Mouse (Mus musculus): ENCODE data around the gene Qars. TPM values are rescaled to one million over a fixed set of nuclear protein-coding genes. Genes with fewer than 3 reads are reported as not detected.

The Qars gene
- polyA plus RNA-seq, 1 experiment from 2014 or later, result 119 TPM

DNA sequence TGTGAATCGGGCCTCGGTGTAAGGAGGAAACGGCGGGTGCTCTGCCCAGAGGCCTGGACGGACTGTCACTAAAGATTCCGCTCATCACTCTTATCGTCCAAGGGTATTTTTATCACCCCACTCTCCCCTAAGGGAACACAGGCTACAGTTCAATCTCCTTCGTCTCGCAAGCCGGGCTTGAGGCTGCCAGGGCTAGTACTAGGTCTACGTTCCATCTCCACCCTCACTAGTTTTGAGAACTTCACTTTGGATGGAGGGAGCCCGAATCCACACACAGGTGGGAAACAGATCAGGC lies 16.3 kb upstream of the Qars start:
- H3K4me1 ChIP-seq (replicated peaks; ENCODE audit: control insufficient read depth, insufficient read depth, low read length), result peaks cover 9% of the 10 kb centered on the region
- no peaks in the 10 kb centered on the region for H3K27me3 ChIP-seq (replicated peaks; ENCODE audit: control insufficient read depth, insufficient read depth, low read length)
- WGBS, result 8% methylated on average over 12 of the region's 12 CpGs
- H3K9ac ChIP-seq (ENCODE audit: low read length), result peak overlapping the region; percentile 98
- H3K4me3 ChIP-seq (ENCODE audit: low read depth, low read length), result peak overlapping the region; percentile 91
- H3K9me3 ChIP-seq (ENCODE audit: control insufficient read depth, low read length), result no peaks in the 10 kb centered on the region
- ATAC-seq (replicated peaks; ENCODE audit: low FRiP score, low TSS enrichment, low read depth) (0 out of 2 replicates have a peak, but pooled peaks have one; percentile 10), DNase-seq (ENCODE audit: low spot score) (no peak)
- H3K4me2 ChIP-seq (ENCODE audit: low read length), result peak overlapping the region; percentile 93
- peaks cover 78% of the 10 kb centered on the region for H3K36me3 ChIP-seq (ENCODE audit: control insufficient read depth, insufficient read depth, low read length)
- peak overlapping the region; percentile 97 for H3K27ac ChIP-seq (ENCODE audit: low read depth)

- H3K4me2 ChIP-seq (ENCODE audit: low read length), result peak overlapping the region; percentile 93
- H3K9ac ChIP-seq (ENCODE audit: low read length), result peak overlapping the region; percentile 7; the same call in 1 of the 2 replicates
- no peak for DNase-seq (ENCODE audit: low spot score)
- peaks cover 9% of the 10 kb centered on the region for H3K4me1 ChIP-seq (replicated peaks; ENCODE audit: control insufficient read depth, insufficient read depth, low read length)
- no peak for ATAC-seq (replicated peaks; ENCODE audit: low FRiP score, low TSS enrichment, low read depth)
- peaks cover 78% of the 10 kb centered on the region for H3K36me3 ChIP-seq (ENCODE audit: control insufficient read depth, insufficient read depth, low read length)
- no peaks in the 10 kb centered on the region for H3K27me3 ChIP-seq (replicated peaks; ENCODE audit: control insufficient read depth, insufficient read depth, low read length)
- no peaks in the 10 kb centered on the region for H3K9me3 ChIP-seq (ENCODE audit: control insufficient read depth, low read length)
- peak overlapping the region; percentile 91; the same call in 1 of the 2 replicates for H3K4me3 ChIP-seq (ENCODE audit: low read depth, low read length)
- WGBS, result 84% methylated on average over 16 of the region's 16 CpGs
- no peak overlapping the region for H3K27ac ChIP-seq (ENCODE audit: low read depth)
These were observed 15.3 kb upstream of the Qars start for GRCm38 (mm10) chr9:108492043-108492750.

- Histone ChIP-seq H3K9ac (ENCODE audit: low read length) (no peak overlapping the region), H3K27ac (ENCODE audit: low read depth) (no peak overlapping the region), H3K9me3 (ENCODE audit: control insufficient read depth, low read length) (no peaks in the 10 kb centered on the region), H3K4me2 (ENCODE audit: low read length) (no peak overlapping the region), H3K4me1 (replicated peaks; ENCODE audit: control insufficient read depth, insufficient read depth, low read length) (peaks cover 9% of the 10 kb centered on the region), H3K27me3 (replicated peaks; ENCODE audit: control insufficient read depth, insufficient read depth, low read length) (no peaks in the 10 kb centered on the region), H3K4me3 (ENCODE audit: low read depth, low read length) (no peak overlapping the region), H3K36me3 (ENCODE audit: control insufficient read depth, insufficient read depth, low read length) (peaks cover 78% of the 10 kb centered on the region)
- ATAC-seq (replicated peaks; ENCODE audit: low FRiP score, low TSS enrichment, low read depth), result no peak
- DNase-seq (ENCODE audit: low spot score), result no peak
- 98% methylated on average over 8 of the region's 8 CpGs for WGBS
These were observed 14.3 kb upstream of the Qars start for GRCm38 (mm10) chr9:108493246-108493645.

GRCm38 (mm10) chr9:108494146-108494825 lies 13.2 kb upstream of the Qars start:
- H3K4me3 ChIP-seq (ENCODE audit: low read depth, low read length), result no peak overlapping the region
- WGBS, result 89% methylated on average over 19 of the region's 19 CpGs
- peaks cover 9% of the 10 kb centered on the region for H3K4me1 ChIP-seq (replicated peaks; ENCODE audit: control insufficient read depth, insufficient read depth, low read length)
- H3K9ac ChIP-seq (ENCODE audit: low read length), result no peak overlapping the region
- DNase-seq (ENCODE audit: low spot score) (no peak), ATAC-seq (replicated peaks; ENCODE audit: low FRiP score, low TSS enrichment, low read depth) (no peak)
- H3K36me3 ChIP-seq (ENCODE audit: control insufficient read depth, insufficient read depth, low read length), result peaks cover 78% of the 10 kb centered on the region
- no peak overlapping the region for H3K4me2 ChIP-seq (ENCODE audit: low read length)
- no peaks in the 10 kb centered on the region for H3K9me3 ChIP-seq (ENCODE audit: control insufficient read depth, low read length)
- H3K27me3 ChIP-seq (replicated peaks; ENCODE audit: control insufficient read depth, insufficient read depth, low read length), result no peaks in the 10 kb centered on the region
- H3K27ac ChIP-seq (ENCODE audit: low read depth), result no peak overlapping the region

- Histone ChIP-seq H3K27ac (ENCODE audit: low read depth) (no peak overlapping the region), H3K27me3 (replicated peaks; ENCODE audit: control insufficient read depth, insufficient read depth, low read length) (no peaks in the 10 kb centered on the region), H3K4me1 (replicated peaks; ENCODE audit: control insufficient read depth, insufficient read depth, low read length) (peaks cover 9% of the 10 kb centered on the region), H3K9me3 (ENCODE audit: control insufficient read depth, low read length) (no peaks in the 10 kb centered on the region), H3K9ac (ENCODE audit: low read length) (no peak overlapping the region), H3K4me3 (ENCODE audit: low read depth, low read length) (no peak overlapping the region), H3K36me3 (ENCODE audit: control insufficient read depth, insufficient read depth, low read length) (peaks cover 78% of the 10 kb centered on the region), H3K4me2 (ENCODE audit: low read length) (no peak overlapping the region)
- ATAC-seq (replicated peaks; ENCODE audit: low FRiP score, low TSS enrichment, low read depth) (no peak), DNase-seq (ENCODE audit: low spot score) (no peak)
- 85% methylated on average over 10 of the region's 10 CpGs for WGBS
These were observed 12.6 kb upstream of the Qars start for GRCm38 (mm10) chr9:108494905-108495304.

DNA sequence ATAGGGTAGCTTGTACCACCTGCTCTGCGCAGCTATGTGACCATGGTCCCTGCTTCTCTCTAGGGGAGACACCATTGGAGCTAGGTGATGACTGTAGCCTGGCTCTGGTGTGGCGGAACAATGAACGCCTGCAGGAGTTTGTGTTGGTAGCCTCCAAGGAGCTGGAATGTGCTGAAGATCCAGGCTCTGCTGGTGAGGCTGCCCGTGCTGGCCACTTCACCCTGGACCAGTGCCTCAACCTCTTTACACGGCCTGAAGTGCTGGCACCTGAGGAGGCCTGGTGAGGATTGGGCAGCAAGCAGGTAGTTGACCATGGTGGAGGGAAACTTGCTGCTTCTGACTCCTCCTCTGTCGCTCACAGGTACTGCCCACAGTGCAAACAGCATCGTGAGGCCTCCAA lies 8.3 kb upstream of the Qars start:
- DNase-seq (ENCODE audit: low spot score) (no peak), ATAC-seq (replicated peaks; ENCODE audit: low FRiP score, low TSS enrichment, low read depth) (no peak)
- no peaks in the 10 kb centered on the region for H3K9me3 ChIP-seq (ENCODE audit: control insufficient read depth, low read length)
- H3K27me3 ChIP-seq (replicated peaks; ENCODE audit: control insufficient read depth, insufficient read depth, low read length), result no peaks in the 10 kb centered on the region
- no peak overlapping the region for H3K4me2 ChIP-seq (ENCODE audit: low read length)
- H3K4me1 ChIP-seq (replicated peaks; ENCODE audit: control insufficient read depth, insufficient read depth, low read length), result no peaks in the 10 kb centered on the region
- H3K27ac ChIP-seq (ENCODE audit: low read depth), result no peak overlapping the region
- no peak overlapping the region for H3K9ac ChIP-seq (ENCODE audit: low read length)
- H3K4me3 ChIP-seq (ENCODE audit: low read depth, low read length), result no peak overlapping the region
- peaks cover 89% of the 10 kb centered on the region for H3K36me3 ChIP-seq (ENCODE audit: control insufficient read depth, insufficient read depth, low read length)
- WGBS, result 93% methylated on average over 7 of the region's 7 CpGs

DNA sequence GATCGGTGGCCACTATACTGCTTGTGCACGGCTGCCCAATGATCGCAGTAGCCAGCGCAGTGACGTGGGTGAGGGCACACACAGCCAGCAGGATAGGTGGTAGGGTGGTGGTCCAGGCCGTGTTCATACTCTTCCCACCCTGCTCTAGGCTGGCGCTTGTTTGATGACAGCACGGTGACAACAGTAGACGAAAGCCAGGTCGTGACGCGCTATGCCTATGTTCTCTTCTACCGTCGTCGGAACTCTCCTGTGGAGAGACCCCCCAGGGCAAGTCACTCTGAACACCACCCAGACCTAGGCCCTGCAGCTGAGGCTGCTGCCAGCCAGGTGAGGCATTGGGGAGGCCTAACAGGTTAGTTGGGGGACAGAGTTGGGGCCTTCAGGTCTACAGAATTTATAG lies 7.6 kb upstream of the Qars start:
- ATAC-seq (replicated peaks; ENCODE audit: low FRiP score, low TSS enrichment, low read depth), result no peak
- no peak overlapping the region for H3K4me3 ChIP-seq (ENCODE audit: low read depth, low read length)
- no peak overlapping the region for H3K27ac ChIP-seq (ENCODE audit: low read depth)
- DNase-seq (ENCODE audit: low spot score), result no peak
- no peak overlapping the region for H3K9ac ChIP-seq (ENCODE audit: low read length)
- H3K9me3 ChIP-seq (ENCODE audit: control insufficient read depth, low read length), result no peaks in the 10 kb centered on the region
- no peak overlapping the region for H3K4me2 ChIP-seq (ENCODE audit: low read length)
- no peaks in the 10 kb centered on the region for H3K4me1 ChIP-seq (replicated peaks; ENCODE audit: control insufficient read depth, insufficient read depth, low read length)
- WGBS, result 92% methylated on average over 15 of the region's 15 CpGs
- H3K36me3 ChIP-seq (ENCODE audit: control insufficient read depth, insufficient read depth, low read length), result peaks cover 82% of the 10 kb centered on the region
- H3K27me3 ChIP-seq (replicated peaks; ENCODE audit: control insufficient read depth, insufficient read depth, low read length), result no peaks in the 10 kb centered on the region

DNA sequence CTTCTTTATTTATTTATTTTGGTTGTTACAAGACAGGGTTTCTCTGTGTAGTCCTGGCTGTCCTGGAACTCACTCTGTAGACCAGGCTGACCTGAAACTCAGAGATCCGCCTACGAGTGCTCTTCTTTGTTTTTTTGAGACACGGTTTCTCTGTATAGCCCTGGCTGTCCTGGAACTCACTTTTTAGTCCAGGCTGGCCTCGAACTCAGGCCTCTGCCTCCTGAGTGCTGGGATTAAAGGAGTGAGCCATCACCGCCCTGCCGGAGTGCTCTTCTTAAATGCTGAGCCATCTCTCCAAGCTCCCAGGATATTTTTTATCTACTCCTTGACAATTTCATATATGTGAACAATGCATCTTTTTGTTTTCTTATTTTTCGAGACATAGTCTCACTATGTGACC lies 605 bp upstream of the Qars start:
- no peak overlapping the region for H3K4me3 ChIP-seq (ENCODE audit: low read depth, low read length)
- H3K9me3 ChIP-seq (ENCODE audit: control insufficient read depth, low read length), result no peaks in the 10 kb centered on the region
- WGBS, result 82% methylated on average over 7 of the region's 7 CpGs
- H3K9ac ChIP-seq (ENCODE audit: low read length), result no peak overlapping the region
- ATAC-seq (replicated peaks; ENCODE audit: low FRiP score, low TSS enrichment, low read depth), result no peak
- H3K27me3 ChIP-seq (replicated peaks; ENCODE audit: control insufficient read depth, insufficient read depth, low read length), result no peaks in the 10 kb centered on the region
- peaks cover 36% of the 10 kb centered on the region for H3K36me3 ChIP-seq (ENCODE audit: control insufficient read depth, insufficient read depth, low read length)
- peak overlapping the region; percentile 81; the same call in 1 of the 2 replicates for H3K27ac ChIP-seq (ENCODE audit: low read depth)
- peak overlapping the region; percentile 93 for H3K4me2 ChIP-seq (ENCODE audit: low read length)
- no peak for DNase-seq (ENCODE audit: low spot score)
- peaks cover 11% of the 10 kb centered on the region for H3K4me1 ChIP-seq (replicated peaks; ENCODE audit: control insufficient read depth, insufficient read depth, low read length)

DNA sequence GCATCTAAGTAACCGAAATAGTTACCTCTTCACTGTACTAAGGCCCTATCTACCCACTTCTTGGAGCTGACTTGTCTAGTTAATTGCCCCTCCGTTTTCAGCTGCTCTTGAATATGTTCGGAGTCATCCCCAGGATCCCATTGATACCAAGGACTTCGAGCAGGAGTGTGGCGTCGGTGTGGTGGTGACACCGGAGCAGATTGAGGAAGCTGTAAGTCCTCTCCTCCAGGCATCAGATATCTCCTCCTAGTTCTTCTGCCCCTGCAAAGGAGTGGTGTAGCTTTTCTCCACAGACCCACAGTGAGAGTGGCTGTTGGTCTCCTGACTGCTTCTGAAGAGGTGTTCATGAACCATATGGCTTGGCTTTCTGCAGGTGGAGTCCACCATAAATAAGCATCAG lies 1.3 kb downstream of the Qars start:
- 88% methylated on average over 7 of the region's 7 CpGs for WGBS
- no peak for DNase-seq (ENCODE audit: low spot score)
- Histone ChIP-seq H3K27me3 (replicated peaks; ENCODE audit: control insufficient read depth, insufficient read depth, low read length) (no peaks in the 10 kb centered on the region), H3K4me1 (replicated peaks; ENCODE audit: control insufficient read depth, insufficient read depth, low read length) (peaks cover 11% of the 10 kb centered on the region), H3K36me3 (ENCODE audit: control insufficient read depth, insufficient read depth, low read length) (peaks cover 43% of the 10 kb centered on the region), H3K27ac (ENCODE audit: low read depth) (no peak overlapping the region; the same call in 1 of the 2 replicates), H3K9ac (ENCODE audit: low read length) (peak overlapping the region; percentile 73), H3K4me3 (ENCODE audit: low read depth, low read length) (peak overlapping the region; percentile 78), H3K9me3 (ENCODE audit: control insufficient read depth, low read length) (no peaks in the 10 kb centered on the region), H3K4me2 (ENCODE audit: low read length) (peak overlapping the region; percentile 93)
- no peak for ATAC-seq (replicated peaks; ENCODE audit: low FRiP score, low TSS enrichment, low read depth)
